Mouse (Mus musculus) neural tube, embryonic 12.5 days (tissue): ENCODE data around the gene Ugt1a6a. TPM values are rescaled to one million over a fixed set of nuclear protein-coding genes. Genes with fewer than 3 reads are reported as not detected.

Source experiments
- polyA plus RNA-seq: library from polyadenylated mRNA; unstranded; fragments of >200 nt; fragmentation: Nextera tagmentation; extraction: Ambion mirVana; gene quantifications from 2 replicates; pipeline ENCODE4 v1.2.1, GENCODE M21; 2016

Gene Ugt1a6a
- polyA plus RNA-seq, 1 experiment from 2014 or later: 0.65 TPM

Other genes starting within 250 kb of the Ugt1a6a start
- gene Usp40, start 126.3 kb upstream of the Ugt1a6a start, polyA plus RNA-seq: 29.3 and 33.2 TPM in 2 replicates
- not detected in 2 replicates for gene Ugt1a10, start 79.4 kb upstream of the Ugt1a6a start, polyA plus RNA-seq
- not detected in 2 replicates for gene Ugt1a9, start 64.0 kb upstream of the Ugt1a6a start, polyA plus RNA-seq
- gene Ugt1a8, start 47.0 kb upstream of the Ugt1a6a start, polyA plus RNA-seq: not detected in 2 replicates
- 0.79 and 0.98 TPM in 2 replicates for gene Ugt1a7c, start 39.7 kb upstream of the Ugt1a6a start, polyA plus RNA-seq
- gene Ugt1a6b, start 31.6 kb upstream of the Ugt1a6a start, polyA plus RNA-seq: not detected in 2 replicates
- gene Ugt1a5, start 31.2 kb downstream of the Ugt1a6a start, polyA plus RNA-seq: not detected in 2 replicates
- gene Ugt1a2, start 65.8 kb downstream of the Ugt1a6a start, polyA plus RNA-seq: not detected in 2 replicates
- gene Dnajb3, start 71.0 kb downstream of the Ugt1a6a start, polyA plus RNA-seq: 16.4 and 17.7 TPM in 2 replicates
- not detected in 2 replicates for gene Ugt1a1, start 77.2 kb downstream of the Ugt1a6a start, polyA plus RNA-seq
- 1.3 and 1.5 TPM in 2 replicates for gene Mroh2a, start 92.2 kb downstream of the Ugt1a6a start, polyA plus RNA-seq
- gene Hjurp, start 142.8 kb downstream of the Ugt1a6a start, polyA plus RNA-seq: 134 and 135 TPM in 2 replicates
- not detected in 2 replicates for gene Trpm8, start 142.9 kb downstream of the Ugt1a6a start, polyA plus RNA-seq